Mouse (Mus musculus) left cerebral cortex, postnatal 4 days (tissue): ENCODE data around the gene Galns. TPM values are rescaled to one million over a fixed set of nuclear protein-coding genes. Genes with fewer than 3 reads are reported as not detected.
"Not testable (repeated sequence)": the region's sequence is repeated elsewhere in the genome, so short reads cannot be mapped to it uniquely, and the experiment has no call there.

Source experiments
- DNase-seq: peaks from one replicate; pipeline ENCODE4 v3.0.0-alpha.2; 2022
- intact Hi-C: fragments of 180-260 bp; cut with DNase I; formaldehyde crosslinking; loops from one replicate; pipeline ENCODE4 v1.15.1; 2025
- total RNA-seq, 2 experiments: library from RNA; stranded (reverse); gene quantifications; 2 replicates each; pipeline ENCODE4 v1.2.3; 2021

Gene Galns
- total RNA-seq, 2 experiments from 2014 or later: 10.3 to 10.7 TPM

- no peak for DNase-seq
- intact Hi-C loops: no loop called here
Measured at GRCm38 (mm10) chr8:122600666-122601065, 10.6 kb downstream of the Galns start.

GRCm38 (mm10) chr8:122596031-122596430 is 15.2 kb downstream of the Galns start:
- intact Hi-C loops: no loop called here
- DNase-seq: no peak

DNA sequence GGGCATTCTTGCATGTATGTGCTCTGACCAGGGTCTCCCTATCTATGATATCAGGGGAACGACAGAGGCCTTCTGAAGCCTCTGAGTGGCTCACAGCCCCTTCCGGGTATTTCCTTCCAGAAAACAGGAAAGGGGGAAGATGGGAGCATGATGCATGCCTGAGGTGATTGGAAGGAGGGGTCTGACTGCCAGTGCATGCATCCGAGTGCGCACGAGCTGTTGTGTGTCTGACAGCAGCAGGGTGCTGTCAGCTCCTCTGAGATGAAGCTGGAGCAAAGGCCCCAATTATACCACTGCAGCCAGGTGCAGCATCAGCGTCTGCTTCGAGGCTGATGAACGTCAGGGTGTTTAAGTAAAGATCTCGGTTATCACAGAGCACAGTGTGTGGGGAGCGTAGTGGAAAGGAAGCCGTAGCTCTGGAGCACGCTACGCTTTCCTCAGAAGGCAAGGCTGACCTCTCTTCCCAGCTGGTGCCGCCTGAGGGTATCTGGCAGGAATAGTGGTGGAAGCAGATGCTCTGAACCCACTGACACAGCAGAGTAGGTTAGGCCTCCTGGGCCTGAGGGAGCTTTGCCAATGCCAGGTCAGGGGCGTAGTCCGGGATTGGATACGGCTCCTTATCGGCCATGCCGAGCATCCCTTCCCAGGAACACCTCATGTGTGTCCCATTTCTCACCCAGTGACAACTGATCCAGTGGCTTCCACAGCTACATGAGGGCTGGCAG is 17.3 kb downstream of the Galns start:
- intact Hi-C loops: no loop called here
- peak; percentile 59 for DNase-seq

- DNase-seq: no peak
- intact Hi-C loops: no loop called here
Measured at GRCm38 (mm10) chr8:122593240-122593639, 18.0 kb downstream of the Galns start.

- intact Hi-C loops: no loop called here
- DNase-seq: no peak
Measured at GRCm38 (mm10) chr8:122586749-122587148, 24.5 kb downstream of the Galns start.

- intact Hi-C loops: no loop called here
- no peak for DNase-seq
Measured at GRCm38 (mm10) chr8:122586171-122586570, 25.1 kb downstream of the Galns start.

DNA sequence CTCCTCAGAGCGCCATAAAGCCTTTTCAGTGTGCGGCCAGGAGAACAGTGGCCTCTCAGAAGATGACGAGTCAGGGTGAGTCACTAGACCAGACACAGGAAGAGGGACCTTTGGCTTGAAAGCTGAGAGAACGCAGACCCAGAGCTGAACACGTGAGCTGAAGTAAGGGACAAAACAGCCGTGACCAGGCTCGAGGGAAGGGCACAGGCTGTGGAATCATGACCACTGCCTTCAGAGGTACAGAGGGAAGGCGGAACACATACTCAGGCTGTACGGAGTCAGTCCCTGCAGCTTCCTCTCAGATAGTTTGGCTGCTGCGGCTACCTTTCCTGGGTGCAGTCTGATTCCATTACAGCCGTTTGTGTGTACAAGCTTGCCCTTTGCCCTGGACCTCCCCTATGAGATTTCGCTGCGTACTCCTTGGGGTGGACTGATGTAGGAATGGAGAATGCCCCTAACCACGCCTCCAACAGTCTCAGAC is 25.8 kb downstream of the Galns start:
- no peak for DNase-seq
- intact Hi-C loops: no loop called here

- no peak for DNase-seq
- intact Hi-C loops: no loop called here
Measured at GRCm38 (mm10) chr8:122584981-122585380, 26.3 kb downstream of the Galns start.

DNA sequence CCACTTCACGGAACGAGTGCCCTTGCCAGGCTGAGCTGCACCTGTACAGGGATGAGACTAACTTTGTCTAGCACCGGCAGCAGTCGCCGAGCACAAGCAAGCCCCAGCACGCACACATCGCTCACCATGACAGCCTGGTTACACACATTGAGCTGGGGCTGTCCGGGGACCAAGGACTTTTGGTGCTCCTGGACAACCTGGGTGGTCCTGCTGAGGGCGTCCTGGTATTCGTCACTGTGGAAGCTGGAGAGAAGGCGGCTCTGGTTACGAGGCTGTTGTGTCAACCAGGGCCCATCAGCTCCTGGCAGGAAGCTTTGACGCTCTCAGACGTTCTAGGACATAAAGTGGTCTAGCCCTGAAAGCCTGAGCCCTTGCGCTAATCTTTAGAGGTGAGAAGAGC is 30.3 kb downstream of the Galns start:
- intact Hi-C loops: no loop called here

DNA sequence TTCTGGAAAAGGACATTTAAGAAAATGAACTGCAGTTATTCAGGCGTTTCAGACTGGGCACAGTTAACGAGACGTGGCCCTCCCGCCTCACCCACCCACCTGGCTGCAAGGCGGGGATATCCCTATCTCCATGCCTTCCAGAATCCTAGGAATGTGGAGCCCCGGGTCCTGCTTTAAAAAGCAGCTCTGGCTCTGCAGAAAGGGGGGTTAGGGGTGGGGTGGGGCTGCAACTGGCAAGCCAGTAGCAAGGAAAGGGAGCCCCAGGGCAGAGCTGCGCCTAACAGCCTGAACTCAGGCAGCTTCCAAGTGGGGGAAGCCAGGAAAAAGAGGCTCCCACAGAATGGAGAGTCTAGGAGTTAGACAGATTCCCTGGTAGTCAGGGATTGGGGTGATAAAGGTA is 32.1 kb downstream of the Galns start:
- DNase-seq: no peak
- intact Hi-C loops: no loop called here

More for the DNA sequence above, 30.3 kb downstream of the Galns start:
- DNase-seq: no peak

- intact Hi-C loops: no loop called here
- DNase-seq: no peak
Measured at GRCm38 (mm10) chr8:122577116-122577515, 34.1 kb downstream of the Galns start.

DNA sequence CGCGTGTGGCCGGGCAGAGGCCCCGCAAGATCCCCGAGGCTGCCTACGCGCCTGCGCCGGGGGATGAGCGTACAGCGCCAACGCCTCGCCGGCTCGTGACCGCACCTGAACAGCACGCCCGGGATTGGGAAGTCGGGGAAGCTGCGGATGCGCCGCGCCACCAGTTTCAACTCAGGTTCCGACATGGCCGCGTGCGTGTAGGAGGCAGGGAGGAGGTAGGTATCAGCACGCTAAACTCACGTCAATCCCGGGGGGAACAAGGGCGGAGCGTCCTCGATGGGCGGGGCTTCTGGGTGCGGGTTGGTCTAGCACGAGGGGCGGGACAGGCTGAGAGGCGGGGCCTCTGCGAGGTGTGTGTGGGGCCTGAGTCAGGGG is 34.6 kb downstream of the Galns start, which contains the start of gene Aprt:
Gene Aprt (minus strand): TSS at position 262 of the 375 bp plus-strand sequence.
- DNase-seq: peak; percentile 91
- intact Hi-C loops: no loop called here

- DNase-seq: no peak
- intact Hi-C loops: no loop called here
Measured at GRCm38 (mm10) chr8:122575735-122576647, 35.3 kb downstream of the Galns start.

- intact Hi-C loops: no loop called here
- no peak for DNase-seq
Measured at GRCm38 (mm10) chr8:122575286-122575685, 36.0 kb downstream of the Galns start.

DNA sequence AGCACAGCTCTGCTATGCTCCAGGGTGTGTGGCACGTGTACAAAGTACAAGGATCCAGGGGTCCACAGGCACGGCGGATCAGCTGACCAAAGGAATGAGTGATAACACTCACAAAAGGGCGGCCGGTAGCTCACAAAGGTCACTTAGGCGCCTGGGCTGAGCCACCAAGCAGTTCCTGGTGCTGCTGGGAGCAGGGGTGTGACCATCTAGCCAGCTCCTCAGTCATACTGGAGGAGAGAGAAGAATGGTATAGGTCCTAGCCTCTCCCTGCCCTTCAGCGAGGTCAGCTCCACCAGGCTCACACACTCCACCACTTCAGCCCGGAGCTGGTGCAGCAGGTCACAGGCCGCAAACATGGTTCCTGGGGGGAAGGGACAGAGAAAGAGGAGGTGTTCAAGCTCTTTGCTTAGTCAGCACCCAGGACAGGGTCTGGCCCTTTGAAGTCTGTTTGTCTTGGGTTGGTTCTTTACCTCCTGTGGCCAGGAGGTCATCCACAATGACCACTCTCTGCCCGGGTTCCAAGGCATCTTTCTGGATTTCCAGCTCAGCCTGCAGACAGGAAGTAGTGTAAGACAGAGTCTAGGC is 36.5 kb downstream of the Galns start:
- DNase-seq: no peak
- intact Hi-C loops: no loop called here

GRCm38 (mm10) chr8:122574264-122574663 is 37.0 kb downstream of the Galns start:
- DNase-seq: no peak
- intact Hi-C loops: no loop called here

DNA sequence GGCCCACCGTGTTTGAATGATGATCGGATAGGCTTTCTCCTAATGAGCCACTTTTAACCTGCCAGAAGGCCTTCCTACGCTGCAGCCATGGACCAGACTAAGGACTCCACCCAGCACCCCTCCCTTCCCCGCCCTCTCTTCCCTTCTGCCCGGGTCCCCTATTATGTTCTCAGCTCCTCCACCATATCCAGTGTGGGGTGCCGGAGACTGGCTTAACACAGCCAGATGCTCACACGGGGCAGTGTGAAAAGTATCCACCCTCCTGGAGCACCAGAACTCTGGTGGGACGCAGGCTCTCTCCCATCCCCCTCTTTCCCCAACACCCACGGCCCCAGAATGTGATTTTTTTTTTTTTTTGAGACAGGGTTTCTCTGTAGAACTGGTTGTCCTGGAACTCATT is 37.7 kb downstream of the Galns start:
- intact Hi-C loops: no loop called here
- no peak for DNase-seq

DNA sequence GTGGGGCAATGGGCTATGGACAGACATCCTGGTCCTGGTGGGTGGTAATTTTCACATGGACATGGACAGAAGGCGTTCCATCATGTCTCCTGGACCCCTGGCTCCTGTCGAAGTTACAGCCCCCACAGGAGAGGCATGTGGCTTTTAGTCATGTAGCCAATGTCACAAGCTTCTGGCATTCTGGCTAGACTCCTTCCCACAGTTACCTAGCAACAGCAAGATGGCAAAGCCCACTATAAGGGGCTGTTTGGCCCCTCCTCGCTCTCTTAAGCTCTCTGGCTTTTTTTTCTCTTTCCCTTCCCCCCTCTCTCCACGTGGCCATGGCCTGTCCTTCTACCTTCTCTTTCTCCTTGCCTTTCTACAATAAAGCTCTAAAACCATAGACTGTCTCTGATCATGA is 38.1 kb downstream of the Galns start:
- intact Hi-C loops, DNase-seq: not testable (repeated sequence)

DNA sequence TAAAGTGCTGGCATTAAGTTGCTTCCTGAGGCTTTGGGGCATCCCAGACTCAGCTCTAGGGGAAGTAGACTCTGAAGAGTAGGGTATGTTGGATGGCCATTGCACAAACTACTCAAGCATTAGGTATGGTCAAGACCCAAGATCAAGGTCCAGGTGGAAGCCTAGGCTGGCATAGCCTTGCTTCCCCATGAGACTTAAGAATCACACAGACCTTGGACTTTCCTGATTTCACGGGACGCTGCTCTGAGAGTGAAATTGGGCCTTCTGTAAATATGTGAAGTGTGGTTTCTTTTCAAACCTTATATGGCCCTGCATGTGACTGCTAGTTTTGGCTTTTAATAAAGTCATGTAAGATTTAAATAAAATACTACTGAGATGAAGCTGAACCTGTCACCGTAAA is 38.5 kb downstream of the Galns start:
- intact Hi-C loops: no loop called here

GRCm38 (mm10) chr8:122571750-122572267 is 39.5 kb downstream of the Galns start:
- DNase-seq: no peak
- intact Hi-C loops: no loop called here

More for the DNA sequence above, 38.5 kb downstream of the Galns start:
- DNase-seq: no peak

DNA sequence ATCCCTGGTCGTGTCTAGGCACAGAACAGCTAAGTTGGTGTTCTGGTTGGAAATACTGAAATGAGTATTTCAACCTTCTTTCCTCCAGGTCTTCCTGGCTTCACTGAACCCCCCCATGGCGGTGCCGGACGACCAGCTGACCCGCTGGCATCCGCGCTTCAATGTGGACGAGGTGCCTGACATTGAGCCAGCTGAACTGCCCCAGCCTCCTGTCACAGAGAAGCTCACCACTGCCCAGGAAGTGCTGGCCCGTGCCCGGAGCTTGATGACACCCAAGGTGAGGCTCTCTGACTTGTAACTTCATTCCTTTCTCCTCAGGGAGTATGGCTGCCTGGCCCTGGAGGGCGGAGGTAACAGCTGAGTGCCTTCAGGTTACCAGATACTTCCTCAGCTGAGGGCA is 40.1 kb downstream of the Galns start:
- intact Hi-C loops: no loop called here
- DNase-seq: no peak
